Mouse (Mus musculus): ENCODE measurements around the gene Rasip1.

The Rasip1 gene

DNA sequence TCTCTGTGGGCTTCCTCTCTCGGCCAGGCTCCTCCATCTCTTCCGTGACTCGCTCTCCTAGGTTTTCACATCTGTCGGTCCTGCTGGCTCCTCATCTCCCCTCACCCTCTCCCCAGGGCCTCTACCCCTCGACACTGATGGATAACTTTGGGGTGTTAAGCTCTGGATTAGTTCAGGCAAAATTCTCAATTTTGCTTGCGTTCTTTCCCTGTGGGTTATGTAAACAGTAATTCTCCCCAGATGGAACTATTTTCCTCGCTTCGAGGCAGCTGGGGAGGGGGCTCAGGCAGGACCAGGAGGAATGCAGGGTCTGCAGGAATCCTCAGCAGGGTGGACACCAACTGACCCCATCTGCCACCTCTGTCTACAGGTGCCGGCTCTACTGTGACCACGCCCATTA is 58.5 kb downstream of the Rasip1 start:
- no peak for DNase-seq (ENCODE audit: low spot score)

DNA sequence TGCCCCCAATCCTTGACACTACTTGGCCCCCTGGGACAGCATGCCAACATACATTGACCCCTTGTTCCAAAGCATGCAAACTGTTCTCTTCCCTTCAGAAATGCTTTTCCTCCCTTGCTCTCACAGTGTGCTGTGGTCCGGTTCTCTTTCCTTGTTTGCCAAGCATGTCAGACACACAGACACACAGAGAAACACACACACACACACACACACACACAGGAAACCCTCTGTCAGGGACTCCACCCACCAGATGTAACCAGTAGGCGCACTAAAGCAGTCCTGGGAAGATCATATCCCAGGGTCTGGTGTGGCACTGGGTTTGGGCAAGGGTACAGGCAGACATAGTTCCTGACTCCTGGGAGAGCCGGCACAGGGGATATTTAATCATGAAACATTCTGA is 59.6 kb downstream of the Rasip1 start:
- no peak for DNase-seq (ENCODE audit: low spot score)
